Mouse (Mus musculus) heart, postnatal 0 days (tissue): ENCODE measurements around the gene Ccl22.

Experiments used
- CTCF ChIP-seq: IDR thresholded peaks from 2 replicates; pipeline ENCODE4 v1.5.1; 2016; ENCODE audit warnings: antibody characterized with exemption, control low read depth, low read depth
- EP300 ChIP-seq: IDR thresholded peaks from 2 replicates; pipeline ENCODE4 v1.6.1; 2016; ENCODE audit warnings: antibody characterized with exemption, low read depth

DNA sequence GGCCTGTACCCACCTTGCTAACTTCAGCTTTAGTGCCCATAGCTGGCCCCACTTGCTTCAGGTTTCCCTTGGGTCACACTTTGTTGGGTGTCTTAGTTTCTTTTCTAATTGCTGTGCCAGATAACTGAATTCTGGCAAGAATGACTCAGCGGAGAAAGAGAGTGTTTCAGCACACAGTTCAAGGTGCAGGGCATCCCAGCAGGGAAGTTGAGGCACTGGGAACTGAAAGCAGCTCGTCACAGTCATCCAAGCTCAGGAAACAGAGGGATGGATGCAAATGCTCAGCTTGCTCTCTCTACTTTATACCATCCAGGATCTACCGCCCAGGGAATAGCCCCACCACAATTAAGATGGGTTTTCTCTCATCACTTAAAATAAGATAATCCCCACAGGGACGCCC is 3.0 kb downstream of the Ccl22 start:
- TF ChIP-seq CTCF = no peak
- no peak for TF ChIP-seq EP300
